Mouse (Mus musculus) hindbrain, embryonic 13.5 days (tissue): Measurements from ENCODE around the gene Rnf216. TPM values are rescaled to one million over a fixed set of nuclear protein-coding genes. Genes with fewer than 3 reads are reported as not detected.

Experiments used
- ATAC-seq: fragments of 200-750 bp; cut with Nextera tagmentation; 2 replicates; pipeline ENCODE4 v1.8.0; 2017; ENCODE audit warnings: moderate TSS enrichment; ENCODE audit not compliant: low FRiP score
- H3K27ac ChIP-seq: fragments of 300-500 bp; sonication (generic); 2 replicates; pipeline ENCODE4 v1.5.1; 2015; ENCODE audit warnings: inconsistent platforms, mild to moderate bottlenecking, moderate library complexity
- H3K27me3 ChIP-seq: fragments of 300-500 bp; sonication (generic); 2 replicates; pipeline ENCODE4 v1.6.1; 2015; ENCODE audit warnings: mild to moderate bottlenecking, inconsistent platforms
- H3K36me3 ChIP-seq: fragments of 300-500 bp; sonication (generic); 2 replicates; pipeline ENCODE4 v1.6.1; 2015; ENCODE audit warnings: mild to moderate bottlenecking, inconsistent platforms
- H3K4me1 ChIP-seq: fragments of 300-500 bp; sonication (generic); replicated peaks from 2 replicates; pipeline ENCODE4 v1.6.1; 2015; ENCODE audit warnings: inconsistent platforms
- H3K4me2 ChIP-seq: fragments of 300-500 bp; sonication (generic); 2 replicates; pipeline ENCODE4 v1.6.1; 2015; ENCODE audit warnings: inconsistent platforms, mild to moderate bottlenecking, moderate library complexity
- H3K4me3 ChIP-seq: fragments of 300-500 bp; sonication (generic); 2 replicates; pipeline ENCODE4 v1.5.1; 2015; ENCODE audit warnings: mild to moderate bottlenecking, inconsistent platforms
- H3K9ac ChIP-seq: fragments of 300-500 bp; sonication (generic); 2 replicates; pipeline ENCODE4 v1.6.1; 2015; ENCODE audit warnings: mild to moderate bottlenecking, inconsistent platforms
- H3K9me3 ChIP-seq: fragments of 300-500 bp; sonication (generic); 2 replicates; pipeline ENCODE4 v1.6.1; 2016; ENCODE audit warnings: inconsistent platforms
- whole genome bisulfite sequencing: fragments of 180-500 bp; shearing (Covaris S2); methylation state at CpG from one replicate; pipeline ENCODE4 v1.1.7; 2015; 5-methylcytosine and 5-hydroxymethylcytosine counted together
- polyA plus RNA-seq: library from polyadenylated mRNA; unstranded; fragments of >200 nt; fragmentation: Nextera tagmentation; extraction: Ambion mirVana; gene quantifications from 2 replicates; pipeline ENCODE4 v1.2.1, GENCODE M21; 2015

Gene Rnf216
- polyA plus RNA-seq, 1 experiment from 2014 or later = 34.0 TPM

DNA sequence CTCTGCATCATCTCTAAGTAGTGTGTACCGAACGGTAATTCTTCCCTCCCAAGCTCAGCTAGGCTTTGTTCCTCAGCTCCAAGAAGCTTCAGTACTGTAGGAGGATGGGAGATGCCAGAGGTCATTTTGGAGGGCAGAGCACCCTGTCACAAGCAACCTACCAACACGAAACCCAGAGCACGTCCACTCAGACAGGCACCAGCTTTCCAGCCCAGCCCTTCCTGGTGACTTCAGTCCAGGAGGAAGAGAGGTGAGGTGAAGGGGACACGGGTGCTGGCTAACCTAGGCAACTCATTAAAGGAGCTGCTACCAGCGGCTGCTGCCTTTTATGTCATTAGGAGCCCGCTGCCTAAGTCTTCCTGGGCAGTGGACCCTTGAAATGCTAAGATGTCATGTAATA lies 81.1 kb downstream of the Rnf216 start:
- H3K4me1 ChIP-seq = peaks cover 21% of the 10 kb centered on the region
- ATAC-seq = no peak
- 39% methylated on average over 7 of the region's 7 CpGs for WGBS
- peaks cover 12% of the 10 kb centered on the region for H3K36me3 ChIP-seq
- H3K27ac ChIP-seq = 0 out of 2 replicates have a peak overlapping the region, but pooled peaks have one; percentile 37
- H3K27me3 ChIP-seq = no peaks in the 10 kb centered on the region
- no peak overlapping the region for H3K9ac ChIP-seq
- no peaks in the 10 kb centered on the region for H3K9me3 ChIP-seq
- no peak overlapping the region for H3K4me3 ChIP-seq
- H3K4me2 ChIP-seq = no peak overlapping the region

DNA sequence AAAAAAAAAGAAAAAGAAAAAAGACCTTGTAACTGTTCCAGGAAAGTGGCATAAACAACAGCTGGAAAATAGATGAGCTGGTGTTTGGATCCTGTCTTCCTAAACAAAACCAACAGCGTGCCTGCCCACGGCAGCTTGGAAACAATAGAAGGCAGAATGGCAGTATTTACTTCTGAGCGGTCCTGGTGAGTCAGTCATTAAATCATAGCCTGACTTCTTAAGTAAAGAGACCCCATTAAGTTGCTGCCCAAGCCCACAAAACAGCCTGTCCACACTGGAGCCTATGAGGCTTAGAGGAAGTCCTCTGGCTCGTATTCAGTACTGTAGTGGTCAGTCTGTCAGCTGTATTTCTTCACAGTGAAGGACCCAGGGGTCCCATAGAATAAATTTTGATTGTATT lies 81.6 kb downstream of the Rnf216 start:
- Histone ChIP-seq H3K27me3 (no peaks in the 10 kb centered on the region), H3K27ac (peak overlapping the region; percentile 55; the same call in 1 of the 2 replicates), H3K9me3 (no peaks in the 10 kb centered on the region), H3K36me3 (peaks cover 17% of the 10 kb centered on the region), H3K4me3 (no peak overlapping the region), H3K4me2 (no peak overlapping the region), H3K4me1 (peaks cover 21% of the 10 kb centered on the region), H3K9ac (0 out of 2 replicates have a peak overlapping the region, but pooled peaks have one; percentile 35)
- ATAC-seq = no peak
- WGBS = 18% methylated on average over 4 of the region's 4 CpGs

DNA sequence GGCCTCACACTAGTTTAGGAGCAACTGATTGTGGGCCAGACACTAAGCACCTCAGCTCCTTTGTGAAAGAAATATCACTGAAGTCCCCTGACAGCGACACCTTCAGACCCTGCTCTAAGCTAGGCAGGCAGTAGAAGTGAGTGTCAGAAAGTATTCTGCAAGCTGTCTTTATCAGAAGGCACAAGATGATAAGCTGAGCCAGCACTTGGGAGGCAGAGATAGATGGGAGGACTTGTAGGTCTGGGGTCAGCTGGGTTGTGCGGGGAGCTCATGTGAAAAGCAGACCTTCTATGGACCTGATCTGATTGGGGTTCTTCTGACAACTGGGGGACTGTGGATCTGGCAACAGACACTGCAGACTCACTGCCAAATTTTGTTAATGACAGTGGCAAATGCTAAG lies 88.9 kb downstream of the Rnf216 start:
- 90% methylated on average over 2 of the region's 2 CpGs for WGBS
- peaks cover 49% of the 10 kb centered on the region for H3K36me3 ChIP-seq
- H3K4me3 ChIP-seq = no peak overlapping the region

DNA sequence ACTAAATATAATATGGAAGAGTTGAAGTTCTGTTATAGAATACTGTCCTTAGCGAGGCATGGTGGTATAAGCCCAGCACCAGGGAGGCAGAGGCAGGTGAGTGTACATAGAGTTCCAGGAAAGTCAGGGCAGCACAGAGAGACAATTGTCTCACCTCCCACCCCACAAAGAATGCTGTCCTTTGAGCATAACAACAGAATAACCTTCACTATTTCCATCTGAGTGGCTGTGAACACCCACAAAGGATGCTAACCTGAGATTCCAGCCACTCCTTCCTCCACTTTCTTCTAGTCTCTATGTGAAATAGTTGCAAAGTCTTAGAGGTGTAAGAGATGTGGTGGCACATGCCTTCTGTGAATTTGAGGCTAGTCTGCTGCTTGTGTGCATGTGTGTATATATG lies 89.8 kb downstream of the Rnf216 start:
- WGBS = 89% methylated on average over 1 of the region's 1 CpGs
- Histone ChIP-seq H3K36me3 (peaks cover 53% of the 10 kb centered on the region), H3K9me3 (no peaks in the 10 kb centered on the region), H3K27ac (no peak overlapping the region), H3K27me3 (no peaks in the 10 kb centered on the region), H3K4me1 (no peaks in the 10 kb centered on the region), H3K4me3 (no peak overlapping the region), H3K4me2 (no peak overlapping the region), H3K9ac (no peak overlapping the region)
- no peak for ATAC-seq

More for the DNA sequence above, 88.9 kb downstream of the Rnf216 start:
- ATAC-seq = no peak
- H3K27ac ChIP-seq = no peak overlapping the region
- H3K27me3 ChIP-seq = no peaks in the 10 kb centered on the region
- H3K4me2 ChIP-seq = no peak overlapping the region
- no peaks in the 10 kb centered on the region for H3K4me1 ChIP-seq
- H3K9me3 ChIP-seq = no peaks in the 10 kb centered on the region
- H3K9ac ChIP-seq = no peak overlapping the region

DNA sequence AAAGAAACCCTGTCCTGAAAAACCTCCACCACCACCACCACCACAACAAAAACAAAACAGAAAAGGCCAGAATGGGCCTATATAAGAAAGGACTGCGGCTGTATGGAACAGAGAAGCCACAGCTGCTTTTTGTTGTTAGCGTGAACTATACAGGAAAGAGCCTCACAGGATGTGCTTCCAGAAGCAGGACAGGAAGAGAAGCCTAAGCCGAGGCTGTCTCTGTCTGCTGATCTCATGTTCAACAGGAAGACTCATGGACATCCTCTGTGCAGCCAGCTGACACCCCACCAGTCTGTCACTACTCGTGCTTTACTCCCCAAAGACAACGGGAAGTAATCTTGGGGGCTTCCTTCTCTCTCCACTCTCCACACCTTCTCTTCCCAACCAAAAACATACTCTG lies 95.4 kb downstream of the Rnf216 start:
- no peak for ATAC-seq
- peaks cover 59% of the 10 kb centered on the region for H3K36me3 ChIP-seq
- H3K27me3 ChIP-seq = no peaks in the 10 kb centered on the region
- 90% methylated on average over 5 of the region's 5 CpGs for WGBS
- no peaks in the 10 kb centered on the region for H3K9me3 ChIP-seq
- H3K9ac ChIP-seq = no peak overlapping the region
- no peak overlapping the region for H3K4me3 ChIP-seq
- H3K4me1 ChIP-seq = no peaks in the 10 kb centered on the region
- no peak overlapping the region for H3K4me2 ChIP-seq
- H3K27ac ChIP-seq = no peak overlapping the region

- Histone ChIP-seq H3K27me3 (no peaks in the 10 kb centered on the region), H3K4me2 (no peak overlapping the region), H3K4me3 (no peak overlapping the region), H3K9ac (peak overlapping the region; percentile 15; the same call in 1 of the 2 replicates), H3K4me1 (peaks cover 9% of the 10 kb centered on the region), H3K27ac (peak overlapping the region; percentile 78), H3K36me3 (peaks cover 49% of the 10 kb centered on the region), H3K9me3 (no peaks in the 10 kb centered on the region)
- no peak for ATAC-seq
- whole genome bisulfite sequencing = 39% methylated on average over 11 of the region's 11 CpGs
Measured at GRCm38 (mm10) chr5:143009383-143009782, 103.4 kb downstream of the Rnf216 start.

GRCm38 (mm10) chr5:143000654-143001500 lies 111.9 kb downstream of the Rnf216 start:
- 49% methylated on average over 9 of the region's 9 CpGs for WGBS
- Histone ChIP-seq H3K4me2 (no peak overlapping the region), H3K9ac (peak overlapping the region; percentile 29; the same call in 1 of the 2 replicates)

GRCm38 (mm10) chr5:143000091-143000490 lies 112.7 kb downstream of the Rnf216 start:
- peak overlapping the region; percentile 85 for H3K27ac ChIP-seq
- no peaks in the 10 kb centered on the region for H3K27me3 ChIP-seq
- H3K9me3 ChIP-seq = no peaks in the 10 kb centered on the region
- H3K9ac ChIP-seq = no peak overlapping the region
- peaks cover 31% of the 10 kb centered on the region for H3K4me1 ChIP-seq
- H3K4me3 ChIP-seq = no peak overlapping the region
- WGBS = 52% methylated on average over 4 of the region's 4 CpGs
- H3K36me3 ChIP-seq = peaks cover 10% of the 10 kb centered on the region
- H3K4me2 ChIP-seq = no peak overlapping the region
- ATAC-seq = no peak

More at GRCm38 (mm10) chr5:143000654-143001500, 111.9 kb downstream of the Rnf216 start:
- no peaks in the 10 kb centered on the region for H3K27me3 ChIP-seq
- H3K4me3 ChIP-seq = no peak overlapping the region
- H3K4me1 ChIP-seq = peaks cover 31% of the 10 kb centered on the region
- ATAC-seq = no peak
- peaks cover 10% of the 10 kb centered on the region for H3K36me3 ChIP-seq
- H3K27ac ChIP-seq = peak overlapping the region; percentile 85
- H3K9me3 ChIP-seq = no peaks in the 10 kb centered on the region

DNA sequence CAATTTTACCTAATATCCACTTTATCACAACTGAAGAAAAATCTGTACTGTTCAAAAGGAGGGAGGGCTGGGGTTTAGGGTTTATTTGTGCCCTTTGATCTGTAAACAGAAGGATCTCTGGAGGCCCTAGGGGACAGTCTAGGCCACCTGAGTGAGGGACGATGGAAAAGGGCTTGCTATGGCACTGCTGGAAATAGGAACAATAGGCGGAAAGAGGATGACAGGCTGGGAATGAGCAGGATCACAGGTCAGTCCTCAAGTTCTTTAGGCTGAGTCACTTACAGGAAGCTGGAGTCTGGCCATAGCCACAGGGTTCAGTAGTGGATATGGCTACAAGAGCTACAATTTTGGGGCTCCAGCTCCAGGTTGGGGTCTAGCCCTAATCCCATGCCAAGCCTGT lies 114.6 kb downstream of the Rnf216 start:
- WGBS = 51% methylated on average over 2 of the region's 2 CpGs
- ATAC-seq = no peak
- Histone ChIP-seq H3K9ac (no peak overlapping the region), H3K4me1 (peaks cover 31% of the 10 kb centered on the region), H3K9me3 (no peaks in the 10 kb centered on the region), H3K4me3 (no peak overlapping the region), H3K4me2 (no peak overlapping the region), H3K27me3 (no peaks in the 10 kb centered on the region), H3K36me3 (peaks cover 20% of the 10 kb centered on the region), H3K27ac (peak overlapping the region; percentile 9)

GRCm38 (mm10) chr5:142997526-142997925 lies 115.3 kb downstream of the Rnf216 start:
- no peak for ATAC-seq
- H3K9me3 ChIP-seq = no peaks in the 10 kb centered on the region
- H3K27me3 ChIP-seq = no peaks in the 10 kb centered on the region
- no peak overlapping the region for H3K4me2 ChIP-seq
- peak overlapping the region; percentile 16; the same call in 1 of the 2 replicates for H3K9ac ChIP-seq
- peaks cover 23% of the 10 kb centered on the region for H3K36me3 ChIP-seq
- no peak overlapping the region for H3K4me3 ChIP-seq
- H3K4me1 ChIP-seq = peaks cover 31% of the 10 kb centered on the region
- 0 out of 2 replicates have a peak overlapping the region, but pooled peaks have one; percentile 9 for H3K27ac ChIP-seq
- 74% methylated on average over 9 of the region's 9 CpGs for WGBS

GRCm38 (mm10) chr5:142994746-142995145 lies 118.0 kb downstream of the Rnf216 start:
- H3K9ac ChIP-seq = no peak overlapping the region
- no peak overlapping the region for H3K4me3 ChIP-seq
- peaks cover 17% of the 10 kb centered on the region; the same call in 1 of the 2 replicates for H3K4me1 ChIP-seq
- no peak overlapping the region for H3K4me2 ChIP-seq
- no peaks in the 10 kb centered on the region for H3K27me3 ChIP-seq
- no peak overlapping the region for H3K27ac ChIP-seq
- WGBS = 92% methylated on average over 2 of the region's 2 CpGs
- no peak for ATAC-seq
- H3K36me3 ChIP-seq = peaks cover 47% of the 10 kb centered on the region
- no peaks in the 10 kb centered on the region for H3K9me3 ChIP-seq

DNA sequence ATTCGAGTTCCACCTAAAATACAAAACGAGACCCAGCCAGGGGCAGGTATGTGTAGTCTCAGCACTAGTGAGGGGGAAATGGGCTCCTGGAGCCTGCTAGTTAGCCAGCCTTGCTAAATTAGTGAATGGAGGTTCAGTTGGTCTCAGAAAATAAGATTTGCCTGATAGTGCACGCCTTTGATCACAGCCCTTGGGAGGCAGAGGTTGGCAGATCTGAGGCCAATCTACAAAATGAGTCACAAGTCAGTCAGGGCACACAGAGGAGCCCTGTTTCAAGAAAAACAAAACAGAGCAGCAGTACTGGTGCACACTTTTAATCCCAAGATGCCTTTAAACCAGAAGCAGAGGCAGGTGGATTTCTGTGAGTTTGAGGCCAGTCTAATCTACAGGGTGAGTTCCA lies 123.6 kb downstream of the Rnf216 start:
- Histone ChIP-seq H3K4me1 (no peaks in the 10 kb centered on the region), H3K4me3 (no peak overlapping the region), H3K27ac (0 out of 2 replicates have a peak overlapping the region, but pooled peaks have one; percentile 1), H3K9me3 (no peaks in the 10 kb centered on the region), H3K9ac (no peak overlapping the region), H3K27me3 (no peaks in the 10 kb centered on the region), H3K36me3 (peaks cover 39% of the 10 kb centered on the region), H3K4me2 (no peak overlapping the region)
- 91% methylated on average over 3 of the region's 3 CpGs for WGBS
- no peak for ATAC-seq
